Mouse (Mus musculus) monocyte, adult 5-6 weeks (primary cell): Measurements from ENCODE around the gene Rbfox3. TPM values are rescaled to one million over a fixed set of nuclear protein-coding genes. Genes with fewer than 3 reads are reported as not detected.
A peak's percentile ranks its signal among the peaks of the same experiment; 100 is the strongest.

Experiments used
- ATAC-seq: fragments of 153-309, 156-312 bp; replicated peaks from 2 replicates; pipeline ENCODE4 v1.8.0; 2017; ENCODE audit warnings: mild to moderate bottlenecking; ENCODE audit not compliant: low TSS enrichment, insufficient number of reproducible peaks, severe bottlenecking, poor library complexity, low FRiP score
- total RNA-seq: library from RNA; stranded (forward); fragments of 200-1000, 200-491, 200-594 nt; gene quantifications from 3 replicates; pipeline ENCODE4 v1.2.3, GENCODE M21; 2017

Gene Rbfox3
- total RNA-seq, 1 experiment from 2014 or later = not detected

GRCm38 (mm10) chr11:118520932-118521331 is 390.5 kb downstream of the Rbfox3 start:
- ATAC-seq = no peak

- ATAC-seq = no peak
Observed at GRCm38 (mm10) chr11:118520251-118520650, 391.1 kb downstream of the Rbfox3 start.

DNA sequence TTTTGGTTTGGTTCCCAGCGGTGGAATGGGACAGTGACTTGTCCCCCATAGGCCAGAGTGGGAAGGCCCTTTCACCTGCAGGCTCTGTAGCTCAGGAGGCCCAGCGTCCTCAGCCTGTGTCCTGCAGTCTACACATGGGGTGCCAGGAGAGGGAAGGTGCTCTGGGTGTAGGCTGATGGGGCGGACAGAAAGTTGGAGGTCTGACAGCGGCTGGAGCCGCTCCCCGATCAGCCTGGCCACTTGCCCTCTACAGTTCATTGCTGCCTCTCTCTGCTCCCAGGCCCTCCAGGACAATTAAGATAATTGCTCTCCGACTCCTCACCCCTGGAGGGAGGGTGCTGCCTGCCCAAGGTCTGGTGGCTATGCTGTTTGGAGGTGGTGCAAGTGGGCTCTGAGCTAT is 392.7 kb downstream of the Rbfox3 start:
- no peak for ATAC-seq

- ATAC-seq = no peak
Observed at GRCm38 (mm10) chr11:118517924-118518323, 393.5 kb downstream of the Rbfox3 start.

DNA sequence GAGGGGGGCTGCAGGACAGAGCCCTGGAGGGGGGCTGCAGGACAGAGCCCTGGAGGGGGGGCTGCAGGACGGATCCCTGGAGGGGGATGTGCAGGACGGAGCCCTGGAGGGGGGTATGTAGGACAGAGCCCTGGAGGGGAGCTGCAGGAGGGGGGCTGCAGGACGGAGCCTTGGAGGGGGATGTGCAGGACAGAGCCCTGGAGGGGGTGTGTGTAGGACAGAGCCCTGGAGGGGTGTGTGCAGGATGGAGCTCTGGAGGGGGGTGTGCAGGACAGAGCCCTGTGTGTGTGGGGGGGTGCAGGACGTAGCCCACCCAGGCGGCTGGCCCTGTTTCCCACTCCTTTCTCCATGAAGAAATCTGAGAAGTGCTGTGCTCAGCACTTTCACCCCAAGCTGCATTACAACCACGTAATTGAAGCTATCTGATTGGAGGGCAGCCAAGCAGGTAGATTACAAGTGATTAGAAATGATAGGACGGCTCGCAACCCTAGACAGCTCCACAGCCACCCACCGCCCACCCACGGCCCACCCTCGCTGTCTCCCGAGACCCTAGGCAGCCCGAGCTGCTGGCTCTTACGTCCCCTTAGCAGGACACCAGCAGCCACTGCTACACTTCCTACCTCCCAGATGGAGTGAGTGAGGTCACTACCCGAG is 399.0 kb downstream of the Rbfox3 start:
- no peak for ATAC-seq

DNA sequence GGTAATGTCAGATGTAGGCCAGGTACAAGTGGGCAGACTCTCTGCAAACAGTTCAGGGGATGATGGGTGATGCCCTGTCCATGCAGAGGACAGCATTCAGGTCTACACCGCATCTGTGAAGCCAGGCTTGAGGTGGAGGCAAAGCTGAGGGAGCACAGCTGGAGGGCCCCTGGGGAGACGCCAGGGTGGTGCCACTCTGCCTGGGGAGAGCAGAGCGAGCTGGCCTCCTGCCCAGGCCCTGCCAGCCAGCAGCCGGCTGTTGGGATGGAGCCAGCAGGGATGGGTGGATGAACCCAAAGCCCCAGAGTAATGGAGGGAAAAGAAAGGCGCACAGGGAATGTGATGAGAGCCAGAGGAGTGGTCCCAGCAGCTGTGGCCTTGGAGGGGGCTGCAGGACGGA is 399.5 kb downstream of the Rbfox3 start:
- ATAC-seq = no peak

DNA sequence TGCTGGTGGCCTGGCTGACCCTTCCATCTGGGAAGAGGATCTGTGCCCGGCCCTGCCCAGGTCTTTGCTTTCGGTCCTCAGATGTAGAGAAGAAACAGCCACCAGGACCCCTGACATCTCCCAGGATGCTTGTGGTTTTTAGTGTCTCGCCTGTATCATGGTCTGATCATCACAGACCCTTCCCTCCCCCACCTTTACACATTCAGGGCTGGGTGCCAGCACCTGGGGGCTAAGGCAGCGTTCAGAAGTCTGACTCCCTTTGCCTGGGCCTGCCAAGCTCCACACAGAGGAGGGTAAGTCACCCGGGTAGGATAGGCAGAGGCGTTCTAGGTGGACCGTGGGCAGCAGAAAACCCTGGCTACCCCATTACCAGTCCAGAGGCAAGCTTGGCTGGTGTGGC is 403.1 kb downstream of the Rbfox3 start:
- ATAC-seq = no peak

DNA sequence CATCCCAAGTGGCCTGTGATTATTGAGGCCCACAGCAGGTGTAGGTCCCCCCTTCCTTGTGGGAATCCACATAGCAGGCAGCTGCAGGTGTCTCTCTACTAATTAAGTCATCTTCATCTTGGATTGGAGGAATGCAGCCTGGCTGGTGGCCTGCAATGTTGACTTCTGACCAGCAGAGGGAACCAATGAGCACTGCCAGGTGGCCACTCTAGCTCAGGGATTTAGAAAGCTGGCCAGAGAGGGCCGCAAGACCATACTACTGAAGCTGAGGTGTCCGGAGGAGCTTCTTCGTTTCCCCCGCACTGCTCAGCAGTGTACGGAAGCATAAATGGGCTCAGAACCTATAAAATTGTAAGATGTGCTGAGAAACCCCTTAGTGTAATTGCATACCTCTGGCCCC is 403.5 kb downstream of the Rbfox3 start:
- ATAC-seq = peak; percentile 73

GRCm38 (mm10) chr11:118507095-118507494 is 404.3 kb downstream of the Rbfox3 start:
- ATAC-seq = no peak

DNA sequence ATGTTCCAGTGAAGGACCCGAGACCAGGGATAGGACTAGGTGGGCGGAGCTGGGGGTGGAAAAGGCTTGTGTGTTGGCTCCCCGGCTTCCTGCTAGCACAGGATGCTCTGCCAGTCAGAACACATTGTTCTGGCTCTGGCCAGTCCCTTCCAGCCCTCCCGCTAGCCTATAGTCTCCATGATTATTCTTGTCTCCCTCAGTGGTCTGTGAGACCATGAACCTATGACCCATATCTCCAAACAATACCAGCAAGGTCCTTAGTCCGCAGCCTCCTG is 407.3 kb downstream of the Rbfox3 start:
- ATAC-seq = no peak

GRCm38 (mm10) chr11:118503418-118504179 is 407.8 kb downstream of the Rbfox3 start:
- no peak for ATAC-seq

- ATAC-seq = no peak
Observed at GRCm38 (mm10) chr11:118502990-118503389, 408.4 kb downstream of the Rbfox3 start.

DNA sequence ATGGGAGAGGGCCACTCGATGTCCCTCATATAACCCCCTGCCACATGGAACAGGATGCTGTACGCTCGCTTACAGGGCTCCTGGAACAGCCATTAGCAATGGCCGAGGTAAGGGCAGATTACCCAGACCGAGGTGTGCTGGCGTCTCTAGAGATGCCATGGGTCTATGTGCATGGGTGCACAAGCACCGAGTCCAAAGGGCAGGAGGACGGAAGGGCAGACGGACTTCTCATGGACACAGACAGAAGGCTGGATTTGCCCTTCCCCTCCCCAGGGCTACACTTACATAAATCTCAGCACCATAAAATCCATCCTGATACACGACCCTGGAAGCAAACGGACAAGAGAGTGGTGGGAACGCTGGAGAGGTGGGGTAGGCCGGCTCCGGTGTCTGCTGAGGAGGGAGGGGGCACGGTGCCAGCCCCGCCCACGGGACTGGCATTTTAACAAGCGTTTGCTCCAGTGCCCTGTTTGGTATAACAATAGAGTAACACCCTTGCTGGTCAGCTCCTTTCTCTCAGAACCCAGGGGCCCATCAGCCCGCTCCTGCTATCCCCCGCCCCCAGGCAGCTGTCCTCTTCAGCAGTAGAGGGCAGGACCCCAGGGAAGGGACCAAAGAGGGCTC is 415.2 kb downstream of the Rbfox3 start:
- ATAC-seq = no peak

- ATAC-seq = no peak
Observed at GRCm38 (mm10) chr11:118495065-118495464, 416.3 kb downstream of the Rbfox3 start.

DNA sequence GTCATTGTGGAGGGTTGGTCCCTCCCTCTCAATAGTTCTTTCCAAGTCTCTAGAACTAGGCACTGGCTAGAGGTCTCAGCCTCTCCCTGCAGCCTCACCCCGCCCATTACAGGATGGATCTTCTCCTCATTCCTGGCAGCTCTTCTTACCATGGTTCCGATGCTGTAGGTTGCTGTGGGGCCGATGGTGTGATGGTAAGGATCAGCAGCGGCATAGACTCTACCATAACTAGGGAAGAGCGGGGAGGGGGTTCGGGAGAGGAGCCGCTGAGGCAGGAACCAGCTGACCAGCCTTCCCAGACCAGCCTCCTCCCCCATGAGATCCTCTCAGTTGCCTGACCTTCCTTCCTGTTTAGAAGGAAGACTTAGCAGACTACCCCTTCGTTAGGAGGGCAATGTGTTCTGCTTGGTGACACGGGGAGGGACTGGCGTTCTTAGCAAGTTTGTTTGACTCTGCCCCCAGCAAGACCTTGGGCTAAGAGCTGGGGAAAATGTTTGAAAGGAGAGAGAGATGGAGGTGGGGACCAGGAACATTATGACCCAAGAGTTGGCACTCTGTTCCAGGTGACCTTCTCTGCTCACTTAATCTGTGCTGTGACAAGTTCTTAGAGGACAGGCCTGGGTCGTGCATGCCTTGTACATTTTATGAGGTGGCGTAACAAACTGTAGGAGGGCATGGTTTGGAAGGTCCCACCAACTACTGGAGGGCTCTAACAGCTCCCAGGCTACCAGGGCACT is 417.2 kb downstream of the Rbfox3 start:
- no peak for ATAC-seq

DNA sequence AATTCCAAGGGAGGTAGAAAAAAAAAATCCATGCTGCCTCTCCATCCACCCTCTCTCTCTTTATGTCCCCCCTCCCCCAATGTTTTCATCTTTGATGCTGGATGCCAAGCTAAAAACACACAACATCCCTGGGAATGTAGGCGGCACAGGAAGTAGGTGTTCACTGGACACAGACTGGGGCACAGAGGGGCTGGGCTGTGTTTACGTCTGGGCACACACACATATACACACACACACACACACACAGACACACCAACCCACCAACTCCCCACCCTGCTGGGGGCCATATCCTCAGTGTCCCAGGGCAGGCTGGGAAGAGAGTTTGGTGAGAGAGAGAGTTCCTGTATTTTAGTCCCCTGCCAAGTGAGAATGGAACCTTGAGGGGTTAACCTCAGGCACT is 417.9 kb downstream of the Rbfox3 start:
- no peak for ATAC-seq

- no peak for ATAC-seq
Observed at GRCm38 (mm10) chr11:118491230-118491629, 420.2 kb downstream of the Rbfox3 start.

GRCm38 (mm10) chr11:118490566-118491218 is 420.7 kb downstream of the Rbfox3 start:
- peak; percentile 68 for ATAC-seq

DNA sequence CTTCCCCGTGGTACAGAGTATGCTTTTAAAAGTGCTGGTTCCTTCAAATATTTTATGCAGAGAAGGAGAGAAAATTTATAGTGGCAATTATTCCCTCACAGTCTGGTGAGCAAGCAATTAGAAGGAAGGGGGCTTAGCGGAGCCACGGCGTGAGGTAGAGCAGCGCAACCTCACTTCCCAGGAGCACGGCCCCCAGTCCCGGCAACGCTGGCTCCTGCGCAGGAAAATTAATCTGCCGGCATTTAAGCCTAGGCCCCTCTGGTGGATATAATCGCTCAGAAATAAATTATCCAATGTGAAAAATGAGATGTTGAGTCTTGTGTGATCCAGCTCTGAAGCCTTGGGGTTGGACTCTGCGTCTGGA is 422.5 kb downstream of the Rbfox3 start:
- no peak for ATAC-seq
